Comparison of ENCODE assay signal across 23 mouse cellular contexts in genomic region chr7:119279896-119280661, GRCm38 (mm10).
DNase-seq lines count a peak whose midpoint lies in the region; ATAC-seq and TF ChIP-seq lines count a peak whose summit lies in the region.
"Had no signal": no experiment of that assay in that cellular context is flagged by ENCODE, and none has a peak within 500 bp of the region (broad histone marks: within the 10 kb centered on the region; RNA-seq: fewer than 3 reads in every experiment).

No protein-coding gene starts in this region.

- no peak overlapping the region for H3K9ac ChIP-seq in MEL (ENCODE audit: control insufficient read depth, low read depth, low read length, poor library complexity, severe bottlenecking)
- H3K9ac ChIP-seq in liver, embryonic 11.5 days (ENCODE audit: low read depth, low read length): no peak overlapping the region
- no peak overlapping the region for H3K9ac ChIP-seq in liver, embryonic 15.5 days
- H3K9ac ChIP-seq in hindbrain, embryonic 13.5 days: no peak overlapping the region
- H3K9ac ChIP-seq: embryonic facial prominence, embryonic 13.5 days; hindbrain, embryonic 12.5 days had no signal

- H3K36me3 ChIP-seq in MEL (ENCODE audit: control insufficient read depth in 1 of 2, insufficient read depth in 2 of 2, low read length in 2 of 2): peaks cover 0 to 4% of the 10 kb centered on the region in 2 experiments; a peak in 1 of 4 replicates
- H3K36me3 ChIP-seq in liver, embryonic 11.5 days (ENCODE audit: control insufficient read depth, insufficient read depth, low read length): no peaks in the 10 kb centered on the region
- H3K36me3 ChIP-seq in liver, embryonic 15.5 days (replicated peaks): no peaks in the 10 kb centered on the region
- H3K36me3 ChIP-seq in hindbrain, embryonic 13.5 days: no peaks in the 10 kb centered on the region
- H3K36me3 ChIP-seq: embryonic facial prominence, embryonic 13.5 days; forebrain, embryonic 10.5 days; heart, embryonic 10.5 days; hindbrain, embryonic 12.5 days had no signal

- H3K27me3 ChIP-seq in MEL (ENCODE audit: control insufficient read depth in 1 of 2, insufficient read depth in 2 of 2, low read length in 2 of 2): no peaks in the 10 kb centered on the region; a peak in 1 of 4 replicates
- no peaks in the 10 kb centered on the region for H3K27me3 ChIP-seq in liver, embryonic 11.5 days (replicated peaks; ENCODE audit: control insufficient read depth, insufficient read depth, low read length)
- H3K27me3 ChIP-seq in liver, embryonic 15.5 days: no peaks in the 10 kb centered on the region
- H3K27me3 ChIP-seq in hindbrain, embryonic 13.5 days: no peaks in the 10 kb centered on the region
- H3K27me3 ChIP-seq: embryonic facial prominence, embryonic 13.5 days; hindbrain, embryonic 12.5 days had no signal

- peak; percentile 96 for ATAC-seq in liver, embryonic 11.5 days (replicated peaks; ENCODE audit: low FRiP score)
- ATAC-seq in liver, embryonic 15.5 days (ENCODE audit: insufficient read depth): peak; percentile 96
- no peak for ATAC-seq in hindbrain, embryonic 13.5 days (ENCODE audit: low FRiP score)
- ATAC-seq: forebrain, embryonic 14.5 days; hindbrain, postnatal 0 days had no signal

- no peak for TF ChIP-seq CTCF in MEL (IDR thresholded peaks at IDR 0.05 in 2 of 3, conservative IDR thresholded peaks at IDR 0.05 in 1 of 3; ENCODE audit: control insufficient read depth in 1 of 3, insufficient read depth in 1 of 3, low read depth in 2 of 3, low read length in 3 of 3, poor library complexity in 1 of 3, severe bottlenecking in 1 of 3)
- no peak for TF ChIP-seq CTCF in layer of hippocampus, adult 2 months (conservative IDR thresholded peaks at IDR 0.05)

- peaks cover 2 to 3% of the 10 kb centered on the region in 2 experiments for H3K4me1 ChIP-seq in MEL (ENCODE audit: control insufficient read depth in 1 of 2, insufficient read depth in 2 of 2, low read length in 2 of 2)
- peaks cover 3% of the 10 kb centered on the region; the same call in 1 of the 2 replicates for H3K4me1 ChIP-seq in liver, embryonic 11.5 days (replicated peaks; ENCODE audit: control insufficient read depth, insufficient read depth, low read length)
- peaks cover 33% of the 10 kb centered on the region for H3K4me1 ChIP-seq in liver, embryonic 15.5 days (replicated peaks)
- H3K4me1 ChIP-seq in hindbrain, embryonic 13.5 days (replicated peaks): no peaks in the 10 kb centered on the region
- H3K4me1 ChIP-seq: embryonic facial prominence, embryonic 13.5 days; heart, embryonic 10.5 days; hindbrain, embryonic 12.5 days had no signal

- 40% methylated on average over 3 of the region's 3 CpGs for WGBS in liver, embryonic 11.5 days
- 29% methylated on average over 3 of the region's 3 CpGs for WGBS in liver, embryonic 15.5 days (ENCODE audit: insufficient replicate concordance)
- WGBS in hindbrain, embryonic 13.5 days: 68% methylated on average over 3 of the region's 3 CpGs

- H3K27ac ChIP-seq in MEL (ENCODE audit: control insufficient read depth, low read depth, low read length): no peak overlapping the region
- H3K27ac ChIP-seq in liver, embryonic 11.5 days (ENCODE audit: low read depth, low read length): no peak overlapping the region
- peak overlapping the region; percentile 80 for H3K27ac ChIP-seq in liver, embryonic 15.5 days (replicated peaks)
- no peak overlapping the region for H3K27ac ChIP-seq in layer of hippocampus, adult 2 months
- H3K27ac ChIP-seq in hindbrain, embryonic 13.5 days: no peak overlapping the region
- H3K27ac ChIP-seq: embryonic facial prominence, embryonic 13.5 days; forebrain, embryonic 10.5 days; gastrocnemius, adult 2 months; heart, embryonic 10.5 days; hindbrain, embryonic 12.5 days; hindbrain, postnatal 0 days had no signal

- peak in 1 of 2 experiments; percentile 56; a peak in 2 of 4 replicates for TF ChIP-seq EP300 in MEL (IDR thresholded peaks at IDR 0.05; ENCODE audit: low read depth in 1 of 2, low read length in 2 of 2)

- no peak for TF ChIP-seq POLR2A in MEL (IDR thresholded peaks at IDR 0.05; ENCODE audit: control insufficient read depth in 1 of 2, insufficient read depth in 1 of 2, low read depth in 1 of 2, low read length in 2 of 2, poor library complexity in 1 of 2)

- no peak for TF ChIP-seq RAD21 in MEL (IDR thresholded peaks at IDR 0.05; ENCODE audit: low read depth, low read length)

- no peaks in the 10 kb centered on the region for H3K79me2 ChIP-seq in MEL (ENCODE audit: control insufficient read depth, insufficient read depth, low read length, poor library complexity)

- H3K9me3 ChIP-seq in MEL (replicated peaks; ENCODE audit: insufficient read depth, low read length): no peaks in the 10 kb centered on the region
- H3K9me3 ChIP-seq in liver, embryonic 11.5 days (ENCODE audit: control insufficient read depth, low read length): no peaks in the 10 kb centered on the region
- H3K9me3 ChIP-seq in liver, embryonic 15.5 days (replicated peaks): no peaks in the 10 kb centered on the region
- no peaks in the 10 kb centered on the region for H3K9me3 ChIP-seq in hindbrain, embryonic 13.5 days
- H3K9me3 ChIP-seq: embryonic facial prominence, embryonic 13.5 days; forebrain, embryonic 10.5 days; heart, embryonic 10.5 days; hindbrain, embryonic 12.5 days had no signal

- DNase-seq in MEL (ENCODE audit: low read depth, low spot score): peak; percentile 13
- DNase-seq in c-Kit-negative CD71-positive TER-119-positive erythroid progenitor cells, embryonic 14.5 days (ENCODE audit: low read depth, low spot score): peak; percentile 42
- no peak for DNase-seq in liver, embryonic 11.5 days (ENCODE audit: low spot score)
- no peak for DNase-seq in layer of hippocampus, adult 2 months (ENCODE audit: low spot score in 2 of 2)
- DNase-seq in adrenal gland, adult 8-10 months: no peak
- DNase-seq in layer of hippocampus, postnatal 25 days (ENCODE audit: extremely low spot score in 1 of 2, low spot score in 1 of 2): no peak
- DNase-seq: adrenal gland, postnatal 14 days; cerebellum, adult 11 months; cerebellum, adult 8-10 months; cerebellum, postnatal 14 days; gastrocnemius, adult 2 months; gastrocnemius, postnatal 25 days; heart, adult 18-20 months; heart, postnatal 10 days; heart, postnatal 4 days had no signal

- H3K4me3 ChIP-seq in MEL (ENCODE audit: control insufficient read depth in 1 of 2, insufficient read depth in 1 of 2, low read depth in 2 of 2, low read length in 2 of 2): no peak overlapping the region
- no peak overlapping the region for H3K4me3 ChIP-seq in liver, embryonic 11.5 days (ENCODE audit: low read depth, low read length)
- 0 out of 2 replicates have a peak overlapping the region, but pooled peaks have one; percentile 0 for H3K4me3 ChIP-seq in liver, embryonic 15.5 days (replicated peaks)
- no peak overlapping the region for H3K4me3 ChIP-seq in layer of hippocampus, adult 2 months
- no peak overlapping the region for H3K4me3 ChIP-seq in hindbrain, embryonic 13.5 days
- H3K4me3 ChIP-seq: embryonic facial prominence, embryonic 13.5 days; forebrain, embryonic 10.5 days; gastrocnemius, adult 2 months; heart, embryonic 10.5 days; hindbrain, embryonic 12.5 days had no signal

- no peak overlapping the region for H3K4me2 ChIP-seq in liver, embryonic 11.5 days
- H3K4me2 ChIP-seq in liver, embryonic 15.5 days: peak overlapping the region; percentile 45
- H3K4me2 ChIP-seq in hindbrain, embryonic 13.5 days: no peak overlapping the region
- H3K4me2 ChIP-seq: embryonic facial prominence, embryonic 13.5 days; hindbrain, embryonic 12.5 days had no signal

TF ChIP-seq in MEL, 35 proteins besides CTCF, POLR2A, EP300 and RAD21:
- peak; percentile 35 for TF ChIP-seq GATA1 (IDR thresholded peaks at IDR 0.05; ENCODE audit: low read depth, low read length)
- TF ChIP-seq TAL1 (IDR thresholded peaks at IDR 0.05; ENCODE audit: low read length): peak; percentile 55
- no peak for TF ChIP-seq SMC3 (IDR thresholded peaks at IDR 0.05; ENCODE audit: low read depth, low read length)
- TF ChIP-seq MEF2A (IDR thresholded peaks at IDR 0.05; ENCODE audit: extremely low read depth, insufficient replicate concordance, low read depth, low read length, poor library complexity, severe bottlenecking): no peak
- no peak for TF ChIP-seq MAZ (IDR thresholded peaks at IDR 0.05; ENCODE audit: low read depth, low read length)
- TF ChIP-seq NRF1 (IDR thresholded peaks at IDR 0.05; ENCODE audit: insufficient read depth, low read depth, low read length, poor library complexity, severe bottlenecking): no peak
- TF ChIP-seq SIN3A (IDR thresholded peaks at IDR 0.05; ENCODE audit: low read length): no peak
- no peak for TF ChIP-seq MYC (IDR thresholded peaks at IDR 0.05; ENCODE audit: low read depth, low read length)
- no peak for TF ChIP-seq TBP (IDR thresholded peaks at IDR 0.05; ENCODE audit: low read depth, low read length)
- TF ChIP-seq CHD1 (IDR thresholded peaks at IDR 0.05; ENCODE audit: low read depth, low read length): no peak
- no peak for TF ChIP-seq BHLHE40 (IDR thresholded peaks at IDR 0.05; ENCODE audit: borderline replicate concordance, low read depth, low read length)
- TF ChIP-seq TCF12 (IDR thresholded peaks at IDR 0.05; ENCODE audit: low read depth, low read length): peak; percentile 81
- no peak for TF ChIP-seq ZMIZ1 (IDR thresholded peaks at IDR 0.05; ENCODE audit: low read depth, low read length)
- TF ChIP-seq RCOR1 (IDR thresholded peaks at IDR 0.05; ENCODE audit: low read depth, low read length): no peak
- no peak for TF ChIP-seq NELFE (IDR thresholded peaks at IDR 0.05; ENCODE audit: low read depth, low read length)
- TF ChIP-seq ETS1 (IDR thresholded peaks at IDR 0.05; ENCODE audit: low read depth, low read length): peak; percentile 46; the same call in 1 of the 2 replicates
- TF ChIP-seq ZNF384 (IDR thresholded peaks at IDR 0.05; ENCODE audit: low read depth, low read length): no peak
- TF ChIP-seq POLR2AphosphoS2 (IDR thresholded peaks at IDR 0.05; ENCODE audit: low read length): no peak
- no peak for TF ChIP-seq MYB (IDR thresholded peaks at IDR 0.05; ENCODE audit: low read depth, low read length)

Comparison
In these comparisons a context has a peak if more than half of its experiments do, and no peak if none do; other contexts are left out.
1. DNase-seq: peak in MEL (single experiment) and c-Kit-negative CD71-positive TER-119-positive erythroid progenitor cells, embryonic 14.5 days (single experiment); none in liver, embryonic 11.5 days (single experiment), layer of hippocampus, adult 2 months (0 of 2), adrenal gland, adult 8-10 months (single experiment) and layer of hippocampus, postnatal 25 days (0 of 2).